Mouse (Mus musculus) CD4-positive helper T cell, adult 2 months (primary cell): ENCODE results near the gene Nim1k.
"Not testable (repeated sequence)": the region's sequence is repeated elsewhere in the genome, so short reads cannot be mapped to it uniquely, and the experiment has no call there.

Experiments used
- DNase-seq: peaks from one replicate; pipeline ENCODE4 v3.0.0-alpha.2; 2012; ENCODE audit warnings: low read depth, missing footprints, low spot score

Gene Nim1k

DNA sequence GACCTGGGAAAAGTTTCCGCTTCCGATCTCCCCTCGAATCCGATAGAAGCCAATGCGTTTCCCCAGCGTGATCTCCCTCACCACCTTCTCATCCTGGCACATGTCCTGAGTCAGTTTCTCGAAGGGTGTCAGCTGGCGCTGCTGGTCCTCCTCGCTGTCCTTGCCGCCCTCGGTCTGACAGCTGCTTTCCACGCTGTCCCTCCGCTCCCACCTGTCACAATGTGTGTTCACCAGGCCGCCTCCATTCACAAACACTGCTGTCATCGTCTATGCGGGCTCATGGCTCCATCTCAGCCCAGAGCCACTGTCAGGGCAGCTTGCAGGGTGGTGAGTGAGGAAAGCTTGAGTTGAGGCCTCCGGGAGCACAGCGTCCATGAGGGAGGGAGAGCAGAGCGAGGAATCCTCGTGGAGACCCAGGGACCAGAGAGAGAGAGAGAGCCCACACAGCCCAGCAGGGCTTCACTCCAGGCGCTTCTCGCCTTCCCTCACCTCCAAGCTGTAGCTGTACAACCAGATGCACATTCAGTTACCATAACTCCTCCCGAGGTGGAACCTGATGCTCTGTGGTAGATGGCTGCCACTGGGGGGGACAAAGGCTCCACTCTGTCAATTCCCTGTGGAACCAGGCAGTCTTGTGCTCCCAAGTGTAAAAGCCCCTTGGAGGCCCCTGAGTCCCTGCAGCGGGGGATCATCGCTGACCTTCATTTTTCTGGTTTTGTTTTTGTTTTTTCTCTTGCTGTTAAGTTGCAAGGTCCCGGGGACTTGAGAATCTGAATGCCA is 27.9 kb downstream of the Nim1k start:
- no peak for DNase-seq

- DNase-seq = no peak
Measured at GRCm38 (mm10) chr13:119724541-119724940, 31.1 kb downstream of the Nim1k start.

DNA sequence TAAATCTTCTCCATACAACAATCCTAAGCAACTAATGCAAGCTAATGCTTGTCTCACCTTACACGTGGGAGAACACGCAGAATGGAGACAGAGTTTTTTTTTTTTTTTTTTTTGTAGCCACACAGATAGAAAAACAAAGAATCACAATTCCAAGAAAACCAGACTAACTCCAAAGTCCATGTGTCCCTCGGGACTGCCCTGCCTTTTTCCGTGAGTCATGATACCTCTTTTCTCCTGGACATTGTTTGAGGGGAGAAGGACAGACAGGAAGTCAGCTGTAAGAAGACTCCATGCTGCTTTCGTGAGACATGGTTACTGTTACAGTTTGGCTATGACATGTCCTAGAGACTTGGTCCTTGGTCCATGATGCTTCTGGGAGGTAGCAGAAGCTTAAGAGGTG is 32.3 kb downstream of the Nim1k start:
- DNase-seq = no peak

DNA sequence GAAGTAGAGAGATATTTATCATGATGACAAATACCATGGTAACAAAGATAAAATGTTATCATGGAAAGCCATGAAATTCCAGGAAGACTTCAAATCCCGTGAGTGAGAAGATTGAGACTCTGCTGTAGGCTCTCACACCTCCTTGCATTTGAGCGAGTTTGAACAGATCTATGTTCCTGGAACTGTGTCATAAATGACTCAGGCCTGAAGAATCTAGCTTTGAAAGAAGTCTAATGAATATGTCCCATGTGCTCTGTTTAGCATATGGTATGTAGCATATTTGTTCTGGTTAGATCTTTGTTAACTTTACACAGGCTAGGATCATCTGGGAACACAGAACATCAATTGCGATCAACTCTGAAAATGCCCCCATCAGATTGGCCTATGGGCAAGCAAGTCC is 33.2 kb downstream of the Nim1k start:
- no peak for DNase-seq

DNA sequence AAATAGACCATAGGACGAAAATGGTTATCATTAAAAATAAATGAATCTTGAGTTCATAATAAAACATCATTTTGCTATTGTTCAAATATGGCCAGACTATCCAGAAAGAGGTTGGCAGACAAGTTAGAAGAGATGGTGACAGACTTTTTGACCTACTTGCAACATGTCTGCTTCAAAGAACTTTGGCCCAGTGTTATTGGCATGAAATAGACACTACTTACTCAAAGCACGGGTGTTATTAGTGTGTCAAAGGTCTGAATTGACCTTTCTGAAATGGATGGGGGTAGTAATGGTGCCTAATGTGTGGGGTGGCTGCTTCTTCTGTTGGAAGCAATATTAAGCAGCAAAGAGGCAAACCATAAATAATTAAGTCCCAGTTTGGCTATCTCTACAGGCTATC is 39.6 kb downstream of the Nim1k start:
- DNase-seq = no peak

GRCm38 (mm10) chr13:119713821-119714220 is 41.9 kb downstream of the Nim1k start:
- no peak for DNase-seq

DNA sequence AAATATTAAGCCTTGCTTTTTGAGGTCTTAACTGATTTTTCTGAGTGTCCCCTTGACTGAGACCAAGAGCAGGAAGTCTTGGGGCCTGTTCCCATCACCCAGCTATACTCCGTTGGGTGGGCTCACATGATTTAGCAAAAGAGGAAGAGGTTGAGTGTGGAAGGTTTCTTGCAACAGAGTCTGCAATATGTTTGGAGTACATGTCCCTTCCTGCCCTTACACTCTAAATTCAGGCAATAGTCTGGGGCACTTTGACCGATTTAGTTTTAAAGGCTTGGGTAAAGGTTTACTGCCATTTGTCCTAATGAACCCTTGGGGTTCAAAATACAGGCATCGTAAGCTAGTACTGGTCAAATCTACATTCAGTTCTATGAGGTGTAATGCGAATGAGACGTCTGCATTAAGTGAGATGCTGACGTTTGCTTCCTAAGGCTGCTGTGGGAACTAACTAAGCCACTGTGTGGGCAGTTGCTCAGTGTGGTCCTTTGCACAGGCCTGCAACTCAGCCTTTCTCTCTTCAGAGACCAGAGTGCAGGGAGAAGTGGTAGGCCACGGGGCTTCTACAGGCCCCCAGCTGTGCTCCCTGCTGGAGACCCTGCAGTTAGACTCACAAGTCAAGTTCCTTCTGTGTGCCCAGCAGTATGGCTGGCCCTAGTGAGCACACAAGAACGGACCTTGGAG is 42.4 kb downstream of the Nim1k start:
- DNase-seq = no peak

DNA sequence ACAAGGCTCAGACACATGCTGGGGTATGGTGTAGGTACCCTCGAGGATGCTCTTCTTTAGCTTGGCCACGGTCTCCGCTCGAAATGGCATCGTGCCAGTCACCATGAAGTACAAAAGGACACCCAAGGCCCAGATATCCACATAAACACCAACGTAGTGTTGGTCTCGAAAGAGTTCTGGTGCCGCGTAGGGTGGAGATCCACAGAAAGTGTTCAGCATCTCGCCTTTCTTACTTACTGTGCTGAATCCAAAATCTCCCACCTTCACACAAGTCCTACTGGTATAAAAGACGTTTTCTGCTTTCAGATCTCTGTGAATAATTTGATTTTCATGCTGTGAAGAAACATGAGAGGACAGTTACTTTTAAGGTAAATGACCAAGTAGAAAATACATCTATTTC is 43.2 kb downstream of the Nim1k start:
- DNase-seq = no peak

DNA sequence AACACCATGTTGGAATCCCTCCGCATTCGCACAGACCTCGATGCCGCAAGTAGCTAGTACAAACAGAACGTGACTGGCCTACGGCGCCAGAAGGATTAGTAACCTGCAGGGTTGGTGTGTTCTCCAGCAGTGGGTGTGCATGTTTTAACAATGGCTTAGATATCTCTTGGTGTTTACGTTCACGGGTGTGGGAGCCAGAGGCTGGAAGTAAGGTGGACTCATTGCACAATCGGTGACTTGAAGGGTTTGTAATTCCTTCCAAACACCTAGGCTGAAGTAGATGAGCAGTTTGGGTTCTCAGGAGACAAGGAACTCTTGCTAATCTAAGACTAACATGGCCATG is 45.4 kb downstream of the Nim1k start:
- no peak for DNase-seq

DNA sequence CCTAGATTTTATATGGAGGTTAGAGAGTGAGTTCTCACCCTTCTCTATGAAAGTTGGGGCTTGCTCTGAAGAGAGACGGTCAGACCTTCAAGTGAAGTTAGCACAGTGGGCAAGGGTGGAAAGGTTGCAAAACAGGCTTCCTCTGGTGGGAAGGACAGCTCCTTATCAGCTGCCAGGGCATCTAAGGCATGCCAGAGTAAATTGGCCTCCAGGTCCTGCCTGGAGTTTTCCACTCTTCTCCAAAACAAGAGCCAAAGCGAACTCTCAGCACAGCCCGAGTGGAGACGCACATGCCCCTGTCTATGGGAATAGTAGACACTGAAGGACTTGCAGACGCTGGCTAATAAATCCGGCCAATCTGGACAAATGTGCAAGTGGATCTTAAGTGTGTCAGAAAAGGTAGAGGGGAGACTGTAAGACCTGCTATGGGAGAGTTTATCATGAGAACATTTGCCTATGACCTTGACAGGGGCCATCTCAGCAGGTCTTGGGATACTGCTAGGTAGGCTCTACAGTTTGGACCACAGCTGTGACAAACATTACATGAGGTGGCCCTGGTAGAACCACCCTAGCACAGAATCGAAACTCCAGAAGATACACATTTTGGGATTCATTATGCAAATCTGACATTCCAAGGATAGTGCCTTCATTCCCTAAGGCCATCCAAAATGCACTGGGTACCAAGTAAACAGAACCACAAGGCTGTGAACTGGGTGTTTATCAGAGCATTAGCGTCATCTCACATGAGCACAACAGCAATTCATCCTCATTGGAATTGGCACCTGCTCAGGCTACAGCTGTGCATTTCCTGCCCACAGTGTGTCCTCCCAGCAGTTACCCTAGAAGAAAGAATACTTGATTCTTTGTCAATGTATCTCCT is 46.1 kb downstream of the Nim1k start:
- no peak for DNase-seq

DNA sequence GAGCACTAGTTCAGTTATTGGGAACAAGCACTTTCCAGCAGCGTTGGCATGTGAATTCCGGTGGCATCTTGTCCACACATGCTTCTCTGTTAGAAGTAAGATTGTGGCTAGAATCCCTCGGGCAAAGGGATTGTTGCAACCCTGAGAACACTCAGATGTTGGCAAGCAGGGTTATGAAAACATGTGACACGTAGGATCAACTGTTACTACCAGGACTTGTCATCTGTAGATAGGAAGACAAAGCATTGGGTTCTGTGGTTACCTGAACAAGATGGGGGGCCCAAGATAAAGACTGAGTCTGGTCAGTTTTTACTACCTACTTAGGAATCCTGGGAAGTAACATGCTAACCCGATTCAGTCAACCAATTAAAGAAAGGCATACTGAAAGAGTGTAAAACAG is 46.7 kb downstream of the Nim1k start:
- DNase-seq = no peak

DNA sequence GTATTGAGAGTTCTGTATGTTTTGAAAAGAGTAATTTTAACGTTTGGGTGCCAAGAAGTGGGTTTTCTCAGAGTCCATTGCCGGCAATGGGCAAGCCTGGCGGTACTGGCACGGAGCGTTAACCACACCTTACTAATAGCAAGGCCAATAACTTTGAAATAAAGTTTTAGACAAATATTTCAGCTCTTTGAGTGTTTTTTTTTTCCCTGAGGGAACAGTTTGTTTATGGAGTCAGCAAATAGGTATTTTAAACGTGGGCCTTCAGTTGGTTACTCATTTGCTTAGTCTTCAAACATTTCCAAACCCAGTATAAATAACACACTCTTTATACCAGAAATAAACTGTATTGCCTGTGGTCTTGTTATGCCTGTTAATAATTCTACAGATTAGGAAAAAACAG is 47.8 kb downstream of the Nim1k start:
- no peak for DNase-seq

DNA sequence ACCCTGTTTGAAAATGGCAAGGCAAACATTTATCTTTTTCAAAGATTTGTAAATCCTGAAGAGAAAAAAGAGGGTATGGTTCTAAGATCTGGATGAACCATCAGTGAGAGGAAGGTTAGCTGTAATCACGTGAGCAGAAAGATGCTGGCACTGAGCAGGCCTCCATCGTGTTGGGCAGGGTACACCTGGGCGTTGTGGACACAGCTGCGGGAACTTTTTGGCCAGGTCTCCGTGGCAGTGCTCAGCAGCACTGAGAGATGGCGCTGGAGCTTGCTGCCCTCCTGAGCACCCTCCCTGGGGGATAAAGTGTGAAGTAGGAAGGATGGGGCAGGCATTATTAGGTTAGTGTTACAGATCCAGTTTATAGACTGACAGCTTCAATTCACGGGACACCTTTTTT is 48.7 kb downstream of the Nim1k start:
- no peak for DNase-seq

DNA sequence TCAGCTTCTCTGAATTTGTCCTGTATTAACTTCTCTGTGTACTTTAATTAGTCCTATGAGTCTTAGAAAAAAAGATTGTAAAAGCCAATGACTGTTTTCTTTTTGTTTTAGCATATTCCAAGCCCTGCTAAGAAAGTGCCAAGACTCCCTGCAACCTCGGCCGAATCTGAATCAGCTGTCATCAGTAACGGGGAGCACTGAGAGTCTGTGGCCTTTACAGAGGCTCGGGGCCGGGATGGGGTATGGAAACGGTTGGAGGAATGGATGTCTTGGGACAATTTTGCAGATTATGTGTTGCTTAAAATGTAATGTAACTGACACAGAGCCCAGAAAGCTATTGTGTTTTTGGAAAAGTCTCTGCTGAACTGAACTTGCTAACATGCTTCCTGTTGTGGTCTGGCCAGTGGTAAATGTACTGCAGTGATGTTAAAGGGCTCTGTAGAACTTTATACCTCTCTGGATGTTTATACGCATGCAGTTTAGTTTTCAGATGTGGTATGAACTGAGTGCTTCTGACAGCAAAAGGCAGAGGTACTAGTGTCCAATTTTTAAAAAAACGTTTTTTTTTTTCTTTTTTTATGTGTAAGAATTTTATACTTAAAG is 49.3 kb downstream of the Nim1k start:
- not testable (repeated sequence) for DNase-seq

- DNase-seq = no peak
Measured at GRCm38 (mm10) chr13:119704280-119704679, 51.4 kb downstream of the Nim1k start.

DNA sequence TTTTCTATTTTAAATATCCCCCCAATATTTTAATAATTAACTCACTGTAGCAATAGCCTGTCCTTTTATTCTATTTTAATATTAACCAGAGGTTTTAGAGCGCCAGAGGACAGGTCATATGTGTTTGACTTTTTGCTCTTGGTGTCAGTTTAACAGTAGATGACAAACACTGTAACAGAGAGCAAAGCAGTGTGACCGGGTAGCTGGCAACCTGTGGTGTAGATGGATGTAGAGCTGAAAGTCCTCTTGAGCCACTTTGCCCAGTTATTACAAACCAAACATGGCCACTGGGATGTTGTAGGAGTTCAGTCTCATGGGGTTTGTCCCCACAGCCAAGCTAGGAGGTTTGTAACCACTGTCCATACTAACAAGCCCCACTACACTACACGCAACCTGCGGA is 57.2 kb downstream of the Nim1k start:
- no peak for DNase-seq

GRCm38 (mm10) chr13:119696496-119696895 is 59.2 kb downstream of the Nim1k start:
- no peak for DNase-seq

DNA sequence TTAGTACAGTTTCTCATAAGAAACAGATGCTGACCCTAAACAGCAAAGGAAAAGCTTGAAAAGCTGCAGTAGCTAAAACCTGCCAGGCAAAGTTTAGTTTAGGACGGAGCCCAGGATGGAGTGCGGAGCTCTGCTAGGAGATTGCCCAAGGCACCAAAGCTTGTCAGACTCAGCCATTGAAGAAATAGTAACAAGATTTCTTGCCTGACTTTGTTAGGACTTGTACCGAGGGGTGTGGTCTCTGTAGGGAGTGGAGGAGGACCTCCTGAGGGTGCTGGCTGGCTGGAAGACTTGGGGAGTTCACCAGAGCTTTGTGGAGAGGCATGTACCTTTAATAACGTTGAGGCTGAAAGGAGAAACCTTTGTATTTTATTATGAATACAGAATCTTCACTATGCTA is 60.0 kb downstream of the Nim1k start:
- DNase-seq = no peak

GRCm38 (mm10) chr13:119691958-119692357 is 63.7 kb downstream of the Nim1k start:
- not testable (repeated sequence) for DNase-seq

DNA sequence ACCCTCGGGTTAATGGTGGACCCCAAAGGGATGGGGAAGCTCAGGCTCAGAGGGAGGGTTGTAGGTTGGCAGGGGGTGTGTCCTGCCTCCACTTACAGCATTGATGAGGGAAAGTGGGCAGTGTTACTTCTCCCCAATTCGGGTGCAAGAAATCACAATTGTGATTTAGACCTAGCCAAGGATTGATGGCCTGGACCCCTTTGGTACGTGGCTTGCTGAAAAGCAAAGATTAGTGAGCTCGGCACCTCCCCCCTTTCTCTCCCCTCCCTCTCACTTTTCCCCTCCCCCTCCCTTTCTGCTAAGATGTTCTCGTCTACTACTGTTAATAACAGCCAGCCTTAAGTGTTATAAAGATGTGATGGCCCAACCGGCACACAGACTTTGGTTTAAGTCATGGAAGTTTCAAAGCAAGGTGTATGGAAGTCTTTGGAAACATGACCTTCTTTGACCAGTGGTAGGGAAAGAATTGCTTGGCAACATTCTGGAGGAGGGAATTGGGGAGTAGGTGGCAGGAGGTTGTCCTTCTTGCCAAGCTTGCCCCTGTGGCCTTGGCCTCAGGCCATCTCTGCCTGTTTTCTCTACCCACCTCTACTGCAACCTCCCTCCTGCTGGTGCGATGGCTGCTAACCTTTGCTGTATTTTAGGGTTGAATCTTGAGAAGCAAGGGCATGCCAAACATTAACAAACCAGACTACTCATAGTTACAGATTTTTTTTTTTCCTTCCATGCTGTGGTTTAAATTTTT is 64.6 kb downstream of the Nim1k start:
- no peak for DNase-seq

- DNase-seq = peak; percentile 99
Measured at GRCm38 (mm10) chr13:119690039-119690728, 65.5 kb downstream of the Nim1k start, which contains the start of gene Hmgcs1. Gene Hmgcs1, plus strand, starts transcription at chr13:119690379.
